ENCODE assay signal across 21 mouse cellular contexts in genomic region chr10:127577156-127577555, GRCm38 (mm10). TPM values are rescaled to one million over a fixed set of nuclear protein-coding genes. Genes with fewer than 3 reads are reported as not detected.
DNase-seq lines count a peak whose midpoint lies in the region; ATAC-seq and TF ChIP-seq lines count a peak whose summit lies in the region.
"Had no signal": no experiment of that assay in that cellular context is flagged by ENCODE, and none has a peak within 500 bp of the region (broad histone marks: within the 10 kb centered on the region; RNA-seq: fewer than 3 reads in every experiment).

No protein-coding gene starts in this region.

- 0 out of 2 replicates have a peak, but pooled peaks cover 5% of the 10 kb centered on the region for H3K4me1 ChIP-seq in embryonic facial prominence, embryonic 15.5 days
- H3K4me1 ChIP-seq in embryonic facial prominence, embryonic 10.5 days = peaks cover 5% of the 10 kb centered on the region; the same call in 1 of the 2 replicates
- no peaks in the 10 kb centered on the region for H3K4me1 ChIP-seq in intestine, postnatal 0 days (replicated peaks; ENCODE audit: control insufficient read depth, insufficient read depth, low read length)
- no peaks in the 10 kb centered on the region; the same call in 1 of the 2 replicates for H3K4me1 ChIP-seq in intestine, embryonic 16.5 days (ENCODE audit: control insufficient read depth, insufficient read depth, low read length)
- peaks cover 13% of the 10 kb centered on the region; the same call in 1 of the 2 replicates for H3K4me1 ChIP-seq in liver, postnatal 0 days (ENCODE audit: insufficient read depth)
- H3K4me1 ChIP-seq: embryonic facial prominence, embryonic 13.5 days; forebrain, embryonic 13.5 days; forebrain, embryonic 15.5 days had no signal

- no peaks in the 10 kb centered on the region for H3K27me3 ChIP-seq in embryonic facial prominence, embryonic 15.5 days
- H3K27me3 ChIP-seq in embryonic facial prominence, embryonic 10.5 days (replicated peaks; ENCODE audit: low read depth, poor library complexity, severe bottlenecking) = no peaks in the 10 kb centered on the region
- H3K27me3 ChIP-seq in intestine, postnatal 0 days (replicated peaks; ENCODE audit: control insufficient read depth, insufficient read depth, low read length) = no peaks in the 10 kb centered on the region
- no peaks in the 10 kb centered on the region for H3K27me3 ChIP-seq in intestine, embryonic 16.5 days (replicated peaks; ENCODE audit: control insufficient read depth, insufficient read depth, low read length)
- no peaks in the 10 kb centered on the region for H3K27me3 ChIP-seq in liver, postnatal 0 days (ENCODE audit: insufficient read depth, low read length)
- H3K27me3 ChIP-seq: CH12.LX; embryonic facial prominence, embryonic 13.5 days; forebrain, embryonic 13.5 days; forebrain, embryonic 15.5 days; Patski had no signal

- no peak overlapping the region for H3K27ac ChIP-seq in embryonic facial prominence, embryonic 15.5 days (replicated peaks)
- H3K27ac ChIP-seq in embryonic facial prominence, embryonic 10.5 days (replicated peaks) = no peak overlapping the region
- 0 out of 2 replicates have a peak overlapping the region, but pooled peaks have one; percentile 7 for H3K27ac ChIP-seq in intestine, postnatal 0 days (ENCODE audit: low read depth, low read length)
- H3K27ac ChIP-seq in intestine, embryonic 16.5 days (ENCODE audit: low read length) = no peak overlapping the region
- H3K27ac ChIP-seq in liver, postnatal 0 days (ENCODE audit: low read depth) = peak overlapping the region; percentile 55
- H3K27ac ChIP-seq: embryonic facial prominence, embryonic 13.5 days; forebrain, embryonic 13.5 days; forebrain, embryonic 15.5 days had no signal

- TF ChIP-seq EP300 in liver, postnatal 0 days (IDR thresholded peaks at IDR 0.05; ENCODE audit: low read depth) = no peak

- H3K9ac ChIP-seq in embryonic facial prominence, embryonic 15.5 days = peak overlapping the region; percentile 4; the same call in 1 of the 2 replicates
- no peak overlapping the region for H3K9ac ChIP-seq in intestine, postnatal 0 days (ENCODE audit: low read depth, low read length)
- no peak overlapping the region for H3K9ac ChIP-seq in intestine, embryonic 16.5 days (ENCODE audit: low read depth, low read length)
- H3K9ac ChIP-seq in liver, postnatal 0 days (replicated peaks) = no peak overlapping the region
- H3K9ac ChIP-seq: forebrain, embryonic 13.5 days; forebrain, embryonic 15.5 days; forebrain, postnatal 0 days had no signal

- TF ChIP-seq CTCF in intestine, postnatal 0 days (IDR thresholded peaks at IDR 0.05; ENCODE audit: low read depth) = no peak
- no peak for TF ChIP-seq CTCF in liver, postnatal 0 days (IDR thresholded peaks at IDR 0.05; ENCODE audit: low read depth)

- peaks cover 98% of the 10 kb centered on the region for H3K36me3 ChIP-seq in embryonic facial prominence, embryonic 15.5 days
- peaks cover 100% of the 10 kb centered on the region for H3K36me3 ChIP-seq in embryonic facial prominence, embryonic 10.5 days (replicated peaks)
- H3K36me3 ChIP-seq in intestine, postnatal 0 days (ENCODE audit: control insufficient read depth, insufficient read depth) = peaks cover 90% of the 10 kb centered on the region
- peaks cover 32% of the 10 kb centered on the region for H3K36me3 ChIP-seq in intestine, embryonic 16.5 days (ENCODE audit: control insufficient read depth, insufficient read depth, low read length)
- H3K36me3 ChIP-seq in liver, postnatal 0 days (replicated peaks; ENCODE audit: insufficient read depth, low read length) = peaks cover 45% of the 10 kb centered on the region
- H3K36me3 ChIP-seq: G1E had no signal

- ATAC-seq in embryonic facial prominence, embryonic 15.5 days (ENCODE audit: insufficient number of reproducible peaks, low FRiP score, low TSS enrichment, low read depth) = no peak
- no peak for ATAC-seq in intestine, postnatal 0 days
- ATAC-seq in intestine, embryonic 16.5 days = no peak
- ATAC-seq in liver, postnatal 0 days = peak; percentile 81
- ATAC-seq: activated CD4-positive, CD25-positive, alpha-beta regulatory T cell, adult 4 months; CD4-positive, CD25-positive, alpha-beta regulatory T cell, adult 4 months; forebrain, embryonic 13.5 days; forebrain, embryonic 15.5 days; forebrain, postnatal 0 days had no signal

- H3K9me3 ChIP-seq in embryonic facial prominence, embryonic 15.5 days (replicated peaks) = no peaks in the 10 kb centered on the region
- H3K9me3 ChIP-seq in embryonic facial prominence, embryonic 10.5 days = no peaks in the 10 kb centered on the region
- no peaks in the 10 kb centered on the region for H3K9me3 ChIP-seq in intestine, postnatal 0 days (ENCODE audit: control insufficient read depth)
- H3K9me3 ChIP-seq in intestine, embryonic 16.5 days (ENCODE audit: control insufficient read depth, low read length) = no peaks in the 10 kb centered on the region
- no peaks in the 10 kb centered on the region for H3K9me3 ChIP-seq in liver, postnatal 0 days (ENCODE audit: low read length)
- H3K9me3 ChIP-seq: embryonic facial prominence, embryonic 13.5 days; forebrain, embryonic 13.5 days; forebrain, embryonic 15.5 days; G1E had no signal

- no peak for DNase-seq in embryonic facial prominence, embryonic 10.5 days (ENCODE audit: low spot score)
- DNase-seq in liver, postnatal 0 days = peak; percentile 61
- DNase-seq in liver = no peak
- DNase-seq in kidney, postnatal 10 days = no peak
- DNase-seq: adrenal gland, postnatal 14 days; B cell, adult 2 months; cerebellum, adult 9-10 months; cerebellum, postnatal 10 days; cerebellum, postnatal 25 days; forebrain, postnatal 0 days had no signal

- no peak overlapping the region for H3K4me3 ChIP-seq in embryonic facial prominence, embryonic 15.5 days (replicated peaks)
- H3K4me3 ChIP-seq in embryonic facial prominence, embryonic 10.5 days = no peak overlapping the region
- H3K4me3 ChIP-seq in intestine, postnatal 0 days (ENCODE audit: low read depth, low read length) = no peak overlapping the region
- H3K4me3 ChIP-seq in intestine, embryonic 16.5 days (ENCODE audit: low read length) = no peak overlapping the region
- no peak overlapping the region for H3K4me3 ChIP-seq in liver, postnatal 0 days (ENCODE audit: low read depth, low read length)
- H3K4me3 ChIP-seq: embryonic facial prominence, embryonic 13.5 days; forebrain, embryonic 13.5 days; forebrain, embryonic 15.5 days had no signal

- no peak overlapping the region for H3K4me2 ChIP-seq in embryonic facial prominence, embryonic 15.5 days (replicated peaks)
- H3K4me2 ChIP-seq in intestine, postnatal 0 days (replicated peaks; ENCODE audit: low read depth) = no peak overlapping the region
- H3K4me2 ChIP-seq in intestine, embryonic 16.5 days (ENCODE audit: low read depth, low read length) = no peak overlapping the region
- no peak overlapping the region for H3K4me2 ChIP-seq in liver, postnatal 0 days (ENCODE audit: low read depth, low read length)
- H3K4me2 ChIP-seq: embryonic facial prominence, embryonic 13.5 days; forebrain, embryonic 13.5 days; forebrain, embryonic 15.5 days had no signal

- 77% methylated on average over 9 of the region's 9 CpGs for WGBS in embryonic facial prominence, embryonic 15.5 days
- WGBS in embryonic facial prominence, embryonic 10.5 days = 85% methylated on average over 9 of the region's 9 CpGs
- WGBS in intestine, postnatal 0 days = 77% methylated on average over 9 of the region's 9 CpGs
- WGBS in intestine, embryonic 16.5 days = 86% methylated on average over 9 of the region's 9 CpGs
- WGBS in liver, postnatal 0 days (ENCODE audit: insufficient replicate concordance) = 52% methylated on average over 9 of the region's 9 CpGs

RNA-seq across cellular contexts. Expression of gene Nxph4, which starts 42.8 kb away (rescaled TPM):
- polyA plus RNA-seq in embryonic facial prominence, embryonic 15.5 days (2015; fragmentation: Nextera tagmentation; extraction: Ambion mirVana) = 8.0 and 9.2 TPM in 2 replicates
- 5.2 and 9.7 TPM in 2 replicates for polyA plus RNA-seq in embryonic facial prominence, embryonic 10.5 days (2016; fragmentation: Nextera tagmentation; extraction: Ambion mirVana)
- 2.9 and 4.5 TPM in 2 replicates for polyA plus RNA-seq in intestine, postnatal 0 days (2015; fragmentation: Nextera tagmentation; extraction: Ambion mirVana)
- 4.3 and 4.4 TPM in 2 replicates for polyA plus RNA-seq in intestine, embryonic 16.5 days (2015; fragmentation: Nextera tagmentation; extraction: Ambion mirVana)
- polyA plus RNA-seq in liver, postnatal 0 days (2015; fragmentation: Nextera tagmentation; extraction: Ambion mirVana) = not detected in 2 replicates
- polyA plus RNA-seq: activated CD4-positive, CD25-positive, alpha-beta regulatory T cell, adult 4 months; CD4-positive, CD25-positive, alpha-beta regulatory T cell, adult 4 months had no signal

RNA-seq across cellular contexts. Expression of gene Lrp1, which starts 43.8 kb away (rescaled TPM):
- 161 and 163 TPM in 2 replicates for polyA plus RNA-seq in embryonic facial prominence, embryonic 15.5 days (2015; fragmentation: Nextera tagmentation; extraction: Ambion mirVana)
- polyA plus RNA-seq in embryonic facial prominence, embryonic 10.5 days (2016; fragmentation: Nextera tagmentation; extraction: Ambion mirVana) = 66.6 and 70.6 TPM in 2 replicates
- 28.9 and 33.4 TPM in 2 replicates for polyA plus RNA-seq in intestine, postnatal 0 days (2015; fragmentation: Nextera tagmentation; extraction: Ambion mirVana)
- polyA plus RNA-seq in intestine, embryonic 16.5 days (2015; fragmentation: Nextera tagmentation; extraction: Ambion mirVana) = 64.6 and 67.0 TPM in 2 replicates
- polyA plus RNA-seq in liver, postnatal 0 days (2015; fragmentation: Nextera tagmentation; extraction: Ambion mirVana) = 44.7 and 49.2 TPM in 2 replicates

RNA-seq across cellular contexts. Expression of gene Shmt2, which starts 54.9 kb away (rescaled TPM):
- 106 and 116 TPM in 2 replicates for polyA plus RNA-seq in embryonic facial prominence, embryonic 15.5 days (2015; fragmentation: Nextera tagmentation; extraction: Ambion mirVana)
- 110 and 129 TPM in 2 replicates for polyA plus RNA-seq in embryonic facial prominence, embryonic 10.5 days (2016; fragmentation: Nextera tagmentation; extraction: Ambion mirVana)
- 26.2 and 26.7 TPM in 2 replicates for polyA plus RNA-seq in intestine, postnatal 0 days (2015; fragmentation: Nextera tagmentation; extraction: Ambion mirVana)
- polyA plus RNA-seq in intestine, embryonic 16.5 days (2015; fragmentation: Nextera tagmentation; extraction: Ambion mirVana) = 146 and 170 TPM in 2 replicates
- 62.6 and 75.0 TPM in 2 replicates for polyA plus RNA-seq in liver, postnatal 0 days (2015; fragmentation: Nextera tagmentation; extraction: Ambion mirVana)

Comparison
In these comparisons a context has a peak if more than half of its experiments do, and no peak if none do; other contexts are left out.
1. H3K27ac ChIP-seq: peak in intestine, postnatal 0 days (single experiment) and liver, postnatal 0 days (single experiment); none in embryonic facial prominence, embryonic 15.5 days (single experiment), embryonic facial prominence, embryonic 10.5 days (single experiment) and intestine, embryonic 16.5 days (single experiment).